Mouse (Mus musculus) MEL-GATA-1-ER (cell line): Measurements from ENCODE around the gene Rhox8.
"Not testable (repeated sequence)": the region's sequence is repeated elsewhere in the genome, so short reads cannot be mapped to it uniquely, and the experiment has no call there.

Source experiments
- DNase-seq: peaks from one replicate; pipeline ENCODE4 v3.0.0-alpha.2; 2012; ENCODE audit warnings: low read depth; ENCODE audit errors: extremely low read depth

Gene Rhox8

DNA sequence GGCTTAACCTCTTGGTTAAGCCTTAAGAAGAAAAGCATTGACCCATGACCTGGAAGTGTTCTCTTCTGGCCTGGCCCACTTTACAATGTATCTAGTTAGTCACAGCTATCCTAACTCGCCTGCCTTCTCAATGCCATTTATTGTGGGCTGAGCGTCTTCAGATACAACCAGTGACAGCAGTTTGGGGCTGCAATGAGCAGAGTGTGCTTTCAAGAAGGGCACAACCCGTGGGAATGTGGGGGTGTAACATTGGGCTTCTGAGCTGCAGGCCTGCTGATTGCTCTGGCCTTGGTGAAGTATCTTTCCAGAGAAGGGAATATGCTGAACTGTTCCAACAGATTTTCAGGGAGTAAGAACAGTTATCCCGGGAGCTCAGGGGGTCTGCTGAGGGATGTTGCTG is at the start of gene Rhox8:
Rhox8 (minus strand) TSS at position 101 of the 400 bp plus-strand sequence.
- no peak for DNase-seq

GRCm38 (mm10) chrX:37916311-37916710 is 37.6 kb upstream of the Rhox8 start:
- DNase-seq, result no peak

GRCm38 (mm10) chrX:37908581-37908980 is 29.8 kb upstream of the Rhox8 start:
- DNase-seq, result no peak

DNA sequence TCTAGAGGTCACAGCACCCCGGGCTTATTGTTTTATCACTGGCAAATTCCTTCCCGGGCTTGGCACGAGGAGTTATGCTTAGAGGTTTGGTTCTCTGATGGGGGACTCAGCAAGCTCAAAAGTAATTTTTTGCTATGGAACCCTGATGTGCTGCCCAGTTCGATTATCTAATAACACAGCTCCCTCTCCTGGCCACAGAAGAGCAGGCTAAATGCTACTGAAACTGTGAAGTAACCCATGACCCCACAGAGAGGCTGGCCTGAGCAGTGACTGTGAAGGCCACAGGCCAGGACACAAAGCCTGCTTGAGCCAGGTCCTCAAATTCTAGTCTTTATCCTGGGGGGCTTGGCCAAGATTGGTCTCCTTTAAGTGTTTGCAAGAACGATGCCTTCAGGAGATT is 25.0 kb upstream of the Rhox8 start:
- no peak for DNase-seq

GRCm38 (mm10) chrX:37901670-37902069 is 22.9 kb upstream of the Rhox8 start, which contains the start of gene Rhox9:
Gene Rhox9, minus strand, starts transcription at chrX:37901770.
- DNase-seq, result not testable (repeated sequence)

GRCm38 (mm10) chrX:37897132-37897531 is 18.4 kb upstream of the Rhox8 start, which contains the start of gene Rhox7b:
Gene Rhox7b, minus strand, starts transcription at chrX:37897232.
- not testable (repeated sequence) for DNase-seq

DNA sequence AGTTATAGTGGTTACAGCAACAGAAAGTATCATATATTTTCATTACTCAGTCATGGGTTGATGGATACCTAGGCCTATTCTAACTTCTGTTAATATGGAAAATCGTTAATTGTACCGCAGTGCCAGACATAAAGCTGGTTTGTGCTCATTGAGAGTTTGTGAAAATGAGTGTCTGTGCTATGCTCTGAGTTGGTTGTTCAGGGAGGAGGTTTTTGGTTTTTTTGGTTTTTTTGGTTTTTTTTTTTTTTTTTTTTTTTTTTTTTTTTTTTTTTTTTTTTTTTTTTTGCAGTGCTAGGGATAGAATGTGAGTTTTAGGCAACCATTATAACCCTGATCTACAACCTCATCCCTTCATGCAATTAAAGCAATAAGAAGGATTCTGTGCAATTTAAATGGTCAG is 7.1 kb downstream of the Rhox8 start:
- DNase-seq, result no peak

DNA sequence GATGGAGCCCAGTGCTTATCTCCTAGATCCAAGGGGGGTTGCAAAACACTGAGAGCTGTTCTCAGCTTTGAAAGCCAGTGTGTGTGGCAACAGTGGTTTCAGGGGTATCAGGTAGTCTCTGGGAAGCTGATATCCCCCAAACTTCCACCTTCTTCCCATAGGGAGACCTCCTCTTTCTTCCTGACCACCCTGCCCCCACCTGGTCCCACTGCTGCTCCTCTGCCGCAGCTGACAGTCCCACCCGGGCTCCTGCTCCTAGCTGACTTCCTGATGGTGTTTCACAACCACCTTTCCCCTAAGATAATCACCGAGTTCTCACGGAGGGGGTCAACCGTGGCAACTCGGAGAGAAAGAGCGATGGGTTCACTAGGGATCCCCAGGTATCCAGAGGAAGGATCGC is 47.4 kb downstream of the Rhox8 start, which contains the start of gene Rhox7a:
Rhox7a (plus strand) TSS at position 301 of the 400 bp plus-strand sequence.
- DNase-seq, result not testable (repeated sequence)

GRCm38 (mm10) chrX:37826610-37827009 is 52.1 kb downstream of the Rhox8 start, which contains the start of gene Rhox6:
Gene Rhox6, plus strand, starts transcription at chrX:37826910.
- not testable (repeated sequence) for DNase-seq
